Mouse (Mus musculus) bone marrow macrophage, adult 2 months (primary cell): ENCODE data around the gene Tmem222.

Experiments used
- CTCF ChIP-seq: IDR thresholded peaks from 2 replicates; pipeline ENCODE4 v1.5.1; 2012; ENCODE audit warnings: low read depth, mild to moderate bottlenecking, low read length, moderate library complexity
- POLR2A ChIP-seq: IDR thresholded peaks from 2 replicates; pipeline ENCODE4 v1.6.1; 2012; ENCODE audit warnings: mild to moderate bottlenecking, low read depth, low read length, borderline replicate concordance

DNA sequence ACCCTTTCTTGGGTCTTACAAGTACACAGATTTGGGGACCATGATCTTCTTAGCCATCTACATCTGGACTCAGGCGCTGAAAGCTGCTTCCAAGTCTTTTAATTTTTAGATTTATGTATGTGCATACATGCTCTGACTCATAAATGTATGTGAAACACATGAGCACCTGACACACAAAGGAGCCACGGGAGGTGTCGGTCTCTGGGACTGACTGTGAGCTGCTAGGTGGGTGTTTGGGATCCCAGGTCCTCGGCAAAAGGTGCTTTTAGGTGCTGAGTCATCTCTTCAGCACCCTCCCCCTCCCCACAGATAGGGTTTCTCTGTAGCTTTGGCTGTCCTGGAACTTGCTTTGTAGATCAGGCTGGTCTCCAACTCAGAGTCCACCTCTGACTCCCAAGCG, 13.8 kb downstream of the Tmem222 start:
- TF ChIP-seq CTCF (no peak), POLR2A (no peak)
